Mouse (Mus musculus) kidney, adult 2 months (tissue): ENCODE data around the gene Cfap73. TPM values are rescaled to one million over a fixed set of nuclear protein-coding genes. Genes with fewer than 3 reads are reported as not detected.
A peak's percentile ranks its signal among the peaks of the same experiment; 100 is the strongest.

Source experiments
- DNase-seq: peaks from one replicate; pipeline ENCODE4 v3.0.0; 2021
- H3K27ac ChIP-seq: fragments of 200-500 bp; 2 replicates; pipeline ENCODE4 v1.5.1; 2012; ENCODE audit warnings: low read depth, low read length, control low read depth, inconsistent platforms; ENCODE audit not compliant: insufficient read depth
- H3K27me3 ChIP-seq: fragments of 200-500 bp; replicated peaks from 2 replicates; pipeline ENCODE4 v1.6.1; 2012; ENCODE audit warnings: mild to moderate bottlenecking, moderate library complexity, low read length, inconsistent platforms; ENCODE audit not compliant: control insufficient read depth, insufficient read depth
- H3K36me3 ChIP-seq: fragments of 200-500 bp; 2 replicates; pipeline ENCODE4 v1.6.1; 2012; ENCODE audit warnings: mild to moderate bottlenecking, moderate library complexity, low read length, inconsistent platforms; ENCODE audit not compliant: control insufficient read depth, insufficient read depth
- H3K4me1 ChIP-seq: fragments of 200-500 bp; 2 replicates; pipeline ENCODE4 v1.6.1; 2011; ENCODE audit warnings: low read length; ENCODE audit not compliant: control insufficient read depth, insufficient read depth
- H3K4me3 ChIP-seq: fragments of 200-500 bp; 2 replicates; pipeline ENCODE4 v1.5.1; 2011; ENCODE audit warnings: mild to moderate bottlenecking, low read depth, low read length, control low read depth; ENCODE audit not compliant: insufficient read depth
- CTCF ChIP-seq: fragments of 200-500 bp; conservative IDR thresholded peaks from 2 replicates; pipeline ENCODE4 v1.5.1; 2011; ENCODE audit warnings: low read depth, mild to moderate bottlenecking, control low read depth, low read length, moderate library complexity, mixed read lengths; ENCODE audit not compliant: insufficient read depth, insufficient read length
- POLR2A ChIP-seq: fragments of 200-500 bp; IDR thresholded peaks from one replicate; pipeline ENCODE4 v1.6.1; 2011; ENCODE audit warnings: low read depth, low read length, control low read depth
- WGBS: fragments of 180-500 bp; shearing (Covaris S2); methylation state at CpG from one replicate; pipeline ENCODE4 v1.1.7; 2018; 5-methylcytosine and 5-hydroxymethylcytosine counted together
- polyA plus RNA-seq: library from polyadenylated mRNA; depleted of rRNA; stranded (reverse); fragments of >200 nt; gene quantifications from 2 replicates; pipeline ENCODE4 v1.2.3, GENCODE M21; 2012

Cfap73 gene
- polyA plus RNA-seq, 1 experiment, result not detected

DNA sequence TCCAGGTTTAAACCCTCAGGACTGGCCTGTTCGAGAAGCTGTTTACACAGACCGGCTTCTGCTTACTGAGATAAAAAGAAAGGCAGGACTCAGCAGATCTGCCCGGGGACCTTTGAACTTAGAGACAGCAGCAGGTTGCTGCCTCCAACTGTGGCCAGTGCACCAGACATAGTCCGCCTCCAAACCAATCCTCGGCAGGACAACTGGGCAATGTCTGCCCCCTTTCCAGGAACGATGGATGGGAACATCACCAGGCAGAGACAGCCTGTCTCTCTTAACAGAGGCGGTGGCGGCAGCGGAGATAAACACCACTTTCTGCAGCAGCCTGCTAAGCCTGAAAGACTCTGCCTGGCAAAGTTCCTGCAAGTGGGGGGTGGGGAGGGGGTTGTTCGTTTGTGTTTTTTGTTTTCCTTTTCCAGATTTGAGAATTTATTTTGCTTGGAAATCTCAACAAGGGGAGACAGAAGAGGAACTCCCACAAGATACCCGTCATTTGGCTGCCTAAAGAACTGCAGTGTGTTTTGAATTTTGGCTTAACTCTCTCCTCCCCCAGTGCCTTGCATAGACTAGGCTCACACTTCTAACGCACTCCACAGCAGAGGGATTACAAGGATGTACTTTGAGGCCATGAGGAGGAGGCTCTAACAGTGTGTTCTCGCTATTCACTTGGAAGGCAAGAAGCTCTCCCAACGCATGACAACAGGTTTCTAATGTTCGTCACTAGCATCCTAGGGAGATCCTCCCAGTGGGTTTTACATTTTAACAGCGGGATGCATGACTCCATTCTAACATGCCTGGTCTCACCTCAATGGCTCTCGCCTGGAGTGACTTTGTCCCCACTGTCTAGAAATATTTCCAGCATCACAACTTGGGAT lies 47.1 kb downstream of the Cfap73 start:
- H3K27ac ChIP-seq, result peak overlapping the region; percentile 87
- H3K4me1 ChIP-seq, result peaks cover 27% of the 10 kb centered on the region
- TF ChIP-seq CTCF (no peak), POLR2A (no peak)
- H3K36me3 ChIP-seq, result peaks cover 5% of the 10 kb centered on the region
- WGBS, result 19% methylated on average over 17 of the region's 17 CpGs
- no peaks in the 10 kb centered on the region for H3K27me3 ChIP-seq
- peak overlapping the region; percentile 67 for H3K4me3 ChIP-seq
- peak; percentile 95 for DNase-seq

DNA sequence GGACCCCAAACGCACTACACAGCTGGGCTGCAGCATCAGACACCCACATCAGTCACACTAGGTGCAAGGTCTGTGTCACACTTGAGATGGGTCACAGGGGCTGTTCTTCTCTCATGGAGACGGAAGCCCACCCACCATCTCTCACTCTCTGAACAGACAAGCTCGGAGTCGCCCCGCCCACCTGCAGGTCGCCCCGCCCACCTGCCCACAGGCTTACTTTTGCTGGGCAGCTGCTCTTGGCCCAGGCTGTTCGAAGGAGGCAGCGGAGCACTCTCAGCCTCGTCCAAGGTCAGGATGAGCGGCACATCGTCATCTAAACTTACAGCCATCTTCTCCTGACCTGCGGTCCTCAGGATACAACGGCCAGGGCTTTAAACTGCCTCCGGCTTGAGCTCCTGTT lies 49.1 kb downstream of the Cfap73 start:
- 49% methylated on average over 15 of the region's 15 CpGs for WGBS
- no peak for TF ChIP-seq POLR2A
- no peak for TF ChIP-seq CTCF
- H3K4me1 ChIP-seq, result peaks cover 41% of the 10 kb centered on the region
- no peaks in the 10 kb centered on the region for H3K27me3 ChIP-seq
- no peak overlapping the region for H3K27ac ChIP-seq
- H3K36me3 ChIP-seq, result peaks cover 5% of the 10 kb centered on the region
- no peak overlapping the region for H3K4me3 ChIP-seq
- DNase-seq, result peak; percentile 41

DNA sequence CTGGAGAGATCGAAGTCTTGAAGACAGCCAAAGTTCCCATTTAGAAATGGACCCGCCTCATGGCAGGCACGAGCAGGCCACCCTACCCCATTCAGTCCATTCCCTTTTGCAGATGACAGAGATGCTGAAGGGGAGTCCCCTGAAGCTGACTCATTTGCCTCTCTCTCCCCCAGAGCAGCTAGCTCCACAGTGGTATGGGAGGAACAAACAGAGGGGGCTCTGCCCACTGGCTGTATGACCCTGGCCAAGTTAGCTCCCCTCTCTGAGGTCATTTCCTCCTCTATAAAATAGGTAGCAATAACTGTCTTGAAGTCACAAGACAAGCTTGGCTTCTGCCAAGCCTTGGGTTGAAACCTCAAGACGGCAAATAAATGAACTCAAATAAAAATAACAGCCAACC lies 50.5 kb downstream of the Cfap73 start:
- TF ChIP-seq POLR2A (no peak), CTCF (no peak)
- Histone ChIP-seq H3K27me3 (no peaks in the 10 kb centered on the region), H3K4me1 (peaks cover 52% of the 10 kb centered on the region), H3K27ac (peak overlapping the region; percentile 14; the same call in 1 of the 2 replicates), H3K36me3 (peaks cover 5% of the 10 kb centered on the region), H3K4me3 (no peak overlapping the region)
- DNase-seq, result no peak
- WGBS, result 80% methylated on average over 4 of the region's 4 CpGs

DNA sequence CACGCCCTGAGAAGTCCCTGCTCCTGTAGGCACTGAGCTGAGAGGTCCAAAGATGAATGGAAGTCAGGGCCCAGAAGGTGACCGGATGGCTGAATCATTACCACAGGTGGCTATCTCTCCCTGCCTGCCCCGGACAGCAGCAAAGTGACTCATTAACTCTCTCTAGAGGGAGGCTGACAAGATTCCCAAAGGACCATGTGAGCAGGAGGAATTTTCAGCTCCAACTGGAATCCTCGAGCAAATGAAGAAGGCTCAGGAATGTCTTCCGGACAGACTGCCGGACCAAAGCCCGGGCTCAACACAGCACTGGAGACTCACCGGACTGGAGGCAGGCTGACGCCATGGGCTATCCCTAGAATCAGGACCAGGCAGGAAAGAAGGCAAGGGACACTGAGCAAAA lies 52.0 kb downstream of the Cfap73 start:
- 44% methylated on average over 9 of the region's 9 CpGs for WGBS
- Histone ChIP-seq H3K36me3 (peaks cover 5% of the 10 kb centered on the region), H3K27me3 (no peaks in the 10 kb centered on the region), H3K4me3 (no peak overlapping the region), H3K27ac (peak overlapping the region; percentile 87), H3K4me1 (peaks cover 59% of the 10 kb centered on the region)
- peak; percentile 92 for DNase-seq
- TF ChIP-seq CTCF, result no peak
- no peak for TF ChIP-seq POLR2A

DNA sequence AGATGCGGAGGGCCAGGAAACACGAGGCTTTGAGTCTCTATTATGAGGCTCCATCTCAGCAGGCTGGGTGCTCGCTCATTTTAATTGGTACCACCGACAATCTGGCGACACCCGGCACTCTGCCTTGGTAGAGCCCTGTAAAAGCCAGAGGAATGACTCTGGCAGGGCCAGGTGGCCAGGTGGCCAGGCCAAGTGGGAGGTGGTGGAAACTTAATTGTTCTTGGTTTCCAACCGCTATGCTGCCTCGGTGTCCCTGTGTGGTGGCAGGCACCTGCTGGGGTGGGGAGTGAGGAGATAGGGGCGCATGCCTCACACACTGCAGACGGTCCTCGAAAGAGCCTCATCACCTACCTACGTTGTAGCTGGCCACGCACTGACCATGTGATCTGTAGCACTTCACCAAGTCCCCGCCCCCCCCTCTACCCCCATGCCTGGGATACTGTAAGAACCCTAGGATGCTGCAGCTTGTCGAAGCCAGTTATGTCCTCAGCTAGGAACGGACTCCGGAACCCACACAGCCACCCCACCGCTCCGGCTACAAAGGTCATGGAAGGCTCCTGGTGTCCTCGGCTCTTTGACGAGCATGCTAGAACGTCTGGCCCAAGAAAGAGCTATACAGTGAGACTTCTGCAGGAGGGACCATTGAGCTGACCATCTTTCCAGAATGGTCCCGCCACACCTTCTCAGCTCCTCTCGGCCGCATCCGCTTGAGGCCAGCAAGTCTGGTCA lies 54.0 kb downstream of the Cfap73 start:
- 56% methylated on average over 26 of the region's 26 CpGs for WGBS
- H3K27me3 ChIP-seq, result no peaks in the 10 kb centered on the region
- H3K4me1 ChIP-seq, result peaks cover 52% of the 10 kb centered on the region
- peak; percentile 60 for DNase-seq
- H3K27ac ChIP-seq, result peak overlapping the region; percentile 88
- peaks cover 5% of the 10 kb centered on the region for H3K36me3 ChIP-seq
- no peak overlapping the region for H3K4me3 ChIP-seq
- TF ChIP-seq POLR2A (no peak), CTCF (no peak)

DNA sequence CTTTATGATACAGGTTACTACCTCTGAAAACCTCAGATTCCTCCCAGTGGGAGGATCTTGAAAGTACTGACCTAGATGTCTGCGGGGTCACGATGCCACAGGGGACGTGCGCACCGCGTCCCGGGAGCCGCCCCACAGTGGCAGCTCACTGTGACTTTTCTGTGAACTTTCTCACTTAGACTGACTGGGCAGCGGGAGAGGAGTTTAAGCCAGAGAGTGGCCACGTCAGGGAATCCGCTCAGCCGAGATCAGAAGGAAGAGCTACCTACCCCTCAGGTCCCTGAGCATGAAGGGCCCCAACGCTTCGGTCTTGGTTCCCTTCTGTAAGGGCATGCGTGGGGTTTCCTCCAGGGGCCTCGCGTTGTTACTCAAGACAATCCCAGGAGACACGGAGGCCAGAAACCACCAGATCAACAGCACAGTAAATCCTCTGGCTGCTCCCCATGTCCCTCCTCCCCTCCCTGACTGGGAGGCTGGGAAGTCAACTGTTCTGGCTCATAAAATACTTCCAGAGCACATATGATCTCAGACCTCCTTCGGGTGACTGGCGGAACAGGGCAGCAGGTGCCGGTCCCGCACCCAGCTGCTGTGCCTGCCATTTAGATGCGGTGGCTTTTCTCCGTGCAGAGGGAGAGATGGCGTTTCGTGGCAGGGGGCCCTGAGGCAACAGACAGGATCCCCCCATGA lies 54.7 kb downstream of the Cfap73 start:
- WGBS, result 11% methylated on average over 26 of the region's 26 CpGs
- peak overlapping the region; percentile 88 for H3K27ac ChIP-seq
- peak; percentile 85 for DNase-seq
- peaks cover 48% of the 10 kb centered on the region for H3K4me1 ChIP-seq
- peaks cover 3% of the 10 kb centered on the region for H3K36me3 ChIP-seq
- TF ChIP-seq POLR2A, result no peak
- no peak for TF ChIP-seq CTCF
- no peak overlapping the region for H3K4me3 ChIP-seq
- no peaks in the 10 kb centered on the region for H3K27me3 ChIP-seq
